Mouse (Mus musculus) C2C12 (cell line): ENCODE measurements at regions not wholly inside any gene's neighbourhood (a gene's known extent, or its start where the extent isn't known, plus 50 kb on each side); places are given as distances from the start of the nearest gene placed in this dataset.

Experiments
- CEBPB ChIP-seq: IDR thresholded peaks from one replicate; pipeline ENCODE4 v1.6.1; 2011; ENCODE audit warnings: low read depth, mild to moderate bottlenecking, control low read depth, moderate library complexity
- CTCF ChIP-seq: IDR thresholded peaks from one replicate; pipeline ENCODE4 v1.5.1; 2011; ENCODE audit not compliant: control insufficient read depth, insufficient read depth, insufficient read length
- MYOD1 ChIP-seq: IDR thresholded peaks from one replicate; pipeline ENCODE4 v1.6.1; 2011; ENCODE audit warnings: low read depth; ENCODE audit not compliant: control insufficient read depth, insufficient read length
- MYOG ChIP-seq: IDR thresholded peaks from one replicate; pipeline ENCODE4 v1.6.1; 2011; ENCODE audit not compliant: control insufficient read depth, insufficient read length; ENCODE audit errors: extremely low read depth
- USF1 ChIP-seq: IDR thresholded peaks from one replicate; pipeline ENCODE4 v1.6.1; 2011; ENCODE audit warnings: low read depth, mild to moderate bottlenecking, control low read depth, moderate library complexity

DNA sequence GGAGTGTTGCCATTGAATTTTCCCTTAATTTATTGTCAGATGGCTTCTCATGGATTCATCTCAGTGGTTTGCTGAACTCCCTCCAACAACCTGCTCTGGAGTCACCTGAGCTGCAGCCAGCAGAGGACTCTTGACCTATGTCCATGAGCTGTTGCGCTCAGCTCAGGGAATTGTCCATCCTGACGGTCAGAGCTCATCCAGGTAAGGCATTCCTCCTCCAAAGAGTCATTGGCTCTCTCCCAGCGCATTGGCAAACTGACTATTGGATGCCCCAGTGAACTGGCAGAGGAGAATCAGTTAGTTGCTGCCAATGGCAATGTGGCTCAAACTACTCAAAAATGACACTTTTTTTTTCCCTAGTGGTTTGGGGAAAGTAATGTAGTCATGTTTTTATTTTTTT lies 345.3 kb upstream of the Fign start:
- TF ChIP-seq CTCF (no peak), USF1 (no peak), CEBPB (no peak), MYOD1 (no peak), MYOG (no peak)
